Mouse (Mus musculus) neural tube, embryonic 10.5 days (tissue): ENCODE results near the gene Mapk13.
A peak's percentile ranks its signal among the peaks of the same experiment; 100 is the strongest.

Experiments used
- DNase-seq: peaks from one replicate; pipeline ENCODE4 v3.0.0-alpha.2; 2017; ENCODE audit warnings: low spot score; ENCODE audit errors: extremely low spot score

Gene Mapk13

GRCm38 (mm10) chr17:28775161-28775560 is 6.1 kb downstream of the Mapk13 start:
- DNase-seq: no peak

GRCm38 (mm10) chr17:28776817-28777216 is 7.7 kb downstream of the Mapk13 start:
- DNase-seq: no peak

GRCm38 (mm10) chr17:28777231-28778005 is 8.3 kb downstream of the Mapk13 start:
- DNase-seq: no peak

DNA sequence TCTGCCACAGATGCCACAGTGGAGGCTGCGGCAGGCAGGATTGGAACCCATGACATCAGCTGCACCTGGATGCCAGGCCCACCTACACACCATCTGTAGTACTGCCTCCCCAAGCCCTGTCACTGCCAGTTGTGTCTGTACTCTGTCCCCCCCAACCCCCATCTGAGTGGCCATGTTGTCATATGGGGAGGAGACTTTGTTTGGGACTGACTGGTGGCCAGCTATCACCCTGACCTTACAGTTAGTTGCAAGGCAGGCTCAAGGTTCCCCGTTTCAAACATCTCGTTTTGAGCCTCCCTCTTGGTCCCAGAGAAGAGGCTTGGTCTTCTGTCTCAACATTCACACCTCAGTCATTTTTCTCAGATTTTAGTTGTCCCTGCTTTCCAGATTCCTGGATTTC is 10.6 kb downstream of the Mapk13 start:
- no peak for DNase-seq

GRCm38 (mm10) chr17:28780836-28781235 is 11.7 kb downstream of the Mapk13 start:
- no peak for DNase-seq

DNA sequence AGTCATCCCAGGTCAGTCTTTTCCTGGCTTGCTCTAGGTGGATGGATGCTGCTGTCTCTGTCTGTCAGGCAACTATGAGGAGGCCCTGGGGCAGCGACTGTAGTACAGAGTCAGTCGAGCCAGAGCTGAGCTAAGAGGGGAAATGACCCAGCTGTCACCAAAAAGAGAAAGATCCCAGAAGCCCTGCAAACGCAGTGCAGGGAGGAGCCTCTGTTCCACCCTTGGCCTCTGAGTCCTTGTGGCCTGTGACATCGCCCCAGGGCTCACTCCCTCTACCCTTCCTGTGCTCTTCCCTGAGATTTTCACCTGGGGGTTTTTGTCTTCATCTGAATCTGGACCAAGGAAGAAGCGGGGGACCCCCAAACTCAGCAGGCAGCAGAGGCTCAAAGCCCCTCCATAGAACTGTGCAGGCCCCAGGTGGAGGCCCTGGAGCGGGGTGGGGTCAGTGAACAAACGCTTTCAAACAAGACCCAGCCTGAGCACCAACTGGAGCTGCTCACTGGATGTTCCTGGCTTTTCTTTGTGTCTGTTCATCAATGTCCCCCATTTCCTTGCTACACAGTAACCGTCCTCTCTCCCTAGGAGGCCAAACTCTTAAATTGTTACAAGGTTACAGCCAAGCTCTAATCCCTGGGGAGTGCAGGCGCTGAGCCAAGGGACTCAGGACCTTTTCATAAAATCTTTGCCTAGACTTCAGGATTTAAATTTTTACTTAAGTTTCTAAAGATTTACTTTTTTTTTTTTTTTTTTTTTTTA is 12.4 kb downstream of the Mapk13 start:
- DNase-seq: no peak

- no peak for DNase-seq
Observed at GRCm38 (mm10) chr17:28785036-28785435, 15.9 kb downstream of the Mapk13 start.

GRCm38 (mm10) chr17:28787507-28787906 is 18.4 kb downstream of the Mapk13 start:
- DNase-seq: no peak

GRCm38 (mm10) chr17:28797031-28797430 is 27.9 kb downstream of the Mapk13 start:
- DNase-seq: no peak

DNA sequence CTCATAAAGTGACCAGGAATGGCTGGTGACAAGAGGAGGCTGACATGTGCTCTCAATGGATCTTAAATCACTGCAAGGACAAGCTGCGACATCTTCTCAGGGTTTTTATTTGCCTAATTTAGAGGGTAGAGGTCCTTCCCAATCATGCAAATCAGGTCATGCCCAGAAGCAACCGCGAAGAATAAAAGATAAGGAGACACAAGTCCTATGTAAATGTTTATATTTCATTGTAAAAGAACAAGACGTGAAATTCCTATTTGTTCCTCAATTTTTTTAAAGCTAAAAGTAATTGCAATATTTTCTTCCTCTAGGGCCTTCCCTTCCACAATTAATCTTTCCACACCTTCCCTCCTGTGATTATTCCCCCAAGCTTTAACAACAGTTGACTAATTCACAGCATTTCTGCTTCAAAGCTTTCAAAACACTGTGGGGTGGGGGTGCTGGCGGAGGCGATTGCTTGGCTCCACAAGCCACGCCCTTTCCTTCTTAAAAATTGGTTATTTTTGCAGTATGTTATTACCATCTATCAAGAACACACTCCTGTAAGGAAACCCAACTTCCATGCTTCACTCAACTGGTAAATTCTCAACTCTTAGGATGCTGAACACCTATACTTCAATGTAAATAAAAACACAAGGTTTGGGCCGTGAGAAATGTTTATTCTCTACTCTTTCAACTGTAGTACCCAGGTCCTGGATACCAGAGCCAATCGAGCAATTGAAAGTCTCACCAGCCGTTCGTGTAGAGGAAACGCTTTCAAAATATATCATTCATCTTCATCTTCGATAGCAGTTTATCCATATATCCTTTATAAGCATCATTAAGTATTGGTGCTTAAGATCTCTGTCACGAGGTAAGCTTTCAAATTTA is 30.4 kb downstream of the Mapk13 start:
- no peak for DNase-seq

DNA sequence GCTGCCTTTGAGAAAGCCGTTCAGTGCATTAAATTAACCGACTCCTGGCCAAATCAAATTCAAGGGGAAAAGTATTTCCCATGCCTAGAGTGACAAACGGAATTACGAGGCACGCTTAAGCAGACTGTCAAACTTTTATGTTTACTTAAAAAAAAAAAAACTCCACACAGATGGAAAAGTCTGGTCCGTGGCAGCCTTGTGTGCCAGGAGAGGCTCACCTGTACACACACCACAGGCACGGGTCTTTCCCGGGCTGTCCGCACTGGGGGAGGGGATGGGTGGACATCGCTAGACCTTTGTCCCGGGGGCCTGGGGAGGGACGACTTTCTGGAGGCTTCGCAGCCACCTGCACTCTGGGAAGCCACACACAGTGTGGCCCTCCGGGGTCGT is 31.2 kb downstream of the Mapk13 start:
- no peak for DNase-seq

- peak; percentile 85 for DNase-seq
Observed at GRCm38 (mm10) chr17:28800671-28801412, 31.7 kb downstream of the Mapk13 start, which contains the start of gene Brpf3. Brpf3 (plus strand) TSS chr17:28801090.

- DNase-seq: peak; percentile 98
Observed at GRCm38 (mm10) chr17:28801474-28802005, 32.4 kb downstream of the Mapk13 start.

GRCm38 (mm10) chr17:28802006-28802481 is 32.9 kb downstream of the Mapk13 start:
- DNase-seq: no peak

- DNase-seq: no peak
Observed at GRCm38 (mm10) chr17:28803316-28803715, 34.2 kb downstream of the Mapk13 start.

DNA sequence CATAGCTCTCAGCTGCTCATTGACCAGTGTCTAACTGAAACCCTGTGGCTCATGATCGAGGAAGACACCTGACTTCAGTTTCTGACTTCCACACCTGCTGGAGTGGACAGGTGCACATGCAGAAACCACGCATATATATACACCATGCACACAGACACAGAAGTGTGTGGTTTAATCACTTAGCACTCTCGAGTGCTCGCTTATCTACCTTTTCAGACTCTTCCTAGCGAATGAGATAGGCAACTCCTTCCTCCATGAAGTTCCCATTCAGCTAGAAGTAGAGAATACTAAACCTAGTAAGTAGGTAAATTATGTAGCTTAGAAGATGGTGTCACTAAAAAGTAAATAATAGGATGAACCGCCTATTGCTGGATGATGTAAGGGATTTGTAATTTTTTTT is 35.9 kb downstream of the Mapk13 start:
- no peak for DNase-seq

GRCm38 (mm10) chr17:28806770-28807169 is 37.7 kb downstream of the Mapk13 start:
- DNase-seq: no peak

GRCm38 (mm10) chr17:28808714-28809113 is 39.6 kb downstream of the Mapk13 start:
- no peak for DNase-seq

- no peak for DNase-seq
Observed at GRCm38 (mm10) chr17:28809175-28809831, 40.2 kb downstream of the Mapk13 start.

- no peak for DNase-seq
Observed at GRCm38 (mm10) chr17:28812345-28812744, 43.2 kb downstream of the Mapk13 start.
